Mouse (Mus musculus): Measurements from ENCODE around the gene Ociad1. TPM values are rescaled to one million over a fixed set of nuclear protein-coding genes. Genes with fewer than 3 reads are reported as not detected.

Gene Ociad1
- total and polyA plus RNA-seq, 3 experiments = 121 to 324 (median 223) TPM

DNA sequence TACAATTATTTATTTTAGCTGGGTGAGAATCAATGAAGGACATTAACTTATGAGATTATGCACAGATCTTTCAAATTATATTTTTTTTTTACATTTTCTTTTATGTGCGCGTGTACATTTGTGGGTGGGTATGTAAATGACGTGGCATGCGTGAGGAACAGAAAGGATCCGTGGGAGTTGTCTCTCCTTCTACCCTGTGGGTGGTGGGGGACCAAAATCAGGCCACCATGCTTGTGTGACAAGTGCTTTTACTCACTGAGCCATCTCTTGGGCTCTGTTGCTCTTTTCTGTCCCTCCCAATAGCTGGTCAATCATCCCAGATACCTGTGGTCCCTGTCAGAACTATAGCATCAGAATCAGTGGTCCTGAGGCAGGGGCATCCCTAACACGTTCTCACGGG is 69.8 kb downstream of the Ociad1 start:
- TF ChIP-seq TAL1 (conservative IDR thresholded peaks at IDR 0.05; ENCODE audit: low read depth, low read length) (no peak), GATA1 (IDR thresholded peaks at IDR 0.05; ENCODE audit: borderline replicate concordance, low read length) (no peak), CTCF (IDR thresholded peaks at IDR 0.05; ENCODE audit: low read depth, low read length) (no peak)
- H3K36me3 ChIP-seq (replicated peaks) = no peaks in the 10 kb centered on the region
- H3K4me3 ChIP-seq (ENCODE audit: low read depth, low read length) = no peak overlapping the region
- no peaks in the 10 kb centered on the region for H3K9me3 ChIP-seq (replicated peaks)
- DNase-seq (ENCODE audit: low spot score) (no peak), ATAC-seq (ENCODE audit: extremely low read depth, insufficient number of reproducible peaks, low FRiP score, poor library complexity, severe bottlenecking) (no peak)
- H3K27me3 ChIP-seq (ENCODE audit: insufficient read depth, low read length) = peaks cover 29% of the 10 kb centered on the region
- peaks cover 8% of the 10 kb centered on the region; the same call in 1 of the 2 replicates for H3K4me1 ChIP-seq (ENCODE audit: insufficient read depth, low read depth, low read length)

DNA sequence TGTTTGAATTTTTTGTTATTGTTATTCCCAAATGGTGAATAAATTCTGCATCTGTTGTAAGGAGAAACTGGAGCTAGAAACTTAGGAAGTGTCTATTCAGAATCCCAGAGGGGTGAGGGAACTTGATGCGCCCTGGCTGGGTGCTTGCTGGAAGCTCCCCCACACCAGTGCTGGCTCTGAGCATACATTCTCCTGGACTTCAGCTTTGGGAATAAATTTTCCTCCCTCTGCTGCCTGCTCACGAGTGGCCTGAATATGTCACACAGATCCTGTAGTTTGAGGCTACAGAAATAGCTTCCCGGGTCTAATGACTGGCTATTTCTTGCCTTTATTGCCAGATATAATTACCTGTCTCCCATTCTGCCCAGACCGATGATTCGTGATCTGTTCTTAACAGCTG is 70.2 kb downstream of the Ociad1 start:
- Histone ChIP-seq H3K4me1 (ENCODE audit: insufficient read depth, low read depth, low read length) (peaks cover 11% of the 10 kb centered on the region; the same call in 1 of the 2 replicates), H3K4me3 (ENCODE audit: low read depth, low read length) (no peak overlapping the region), H3K36me3 (replicated peaks) (no peaks in the 10 kb centered on the region), H3K27me3 (ENCODE audit: insufficient read depth, low read length) (peaks cover 34% of the 10 kb centered on the region), H3K9me3 (replicated peaks) (no peaks in the 10 kb centered on the region)
- ATAC-seq (ENCODE audit: extremely low read depth, insufficient number of reproducible peaks, low FRiP score, poor library complexity, severe bottlenecking) (no peak), DNase-seq (ENCODE audit: low spot score) (no peak)
- no peak for TF ChIP-seq CTCF (IDR thresholded peaks at IDR 0.05; ENCODE audit: low read depth, low read length)
- no peak for TF ChIP-seq POLR2AphosphoS5 (IDR thresholded peaks at IDR 0.05; ENCODE audit: insufficient replicate concordance, low read depth, low read length)
- TF ChIP-seq TAL1 (conservative IDR thresholded peaks at IDR 0.05; ENCODE audit: low read depth, low read length) = no peak
- no peak for TF ChIP-seq GATA2 (IDR thresholded peaks at IDR 0.05; ENCODE audit: borderline replicate concordance, low read depth, low read length)
- no peak for TF ChIP-seq GATA1 (IDR thresholded peaks at IDR 0.05; ENCODE audit: borderline replicate concordance, low read length)

Other genes with a start within 250 kb of the Ociad1 start
- gene Fryl, start 36.2 kb upstream of the Ociad1 start, total RNA-seq (2014; fragmentation: Nextera tagmentation) = 352 and 439 TPM in 2 replicates
- 112 and 118 TPM in 2 replicates for gene Fryl, start 36.2 kb upstream of the Ociad1 start, total RNA-seq (2017)
- gene Fryl, start 36.2 kb upstream of the Ociad1 start, polyA plus RNA-seq (2012) = 133 and 147 TPM in 2 replicates
- gene Ociad2, start 48.2 kb downstream of the Ociad1 start, total RNA-seq (2014; fragmentation: Nextera tagmentation) = not detected in 2 replicates
- 0.76 and 1.1 TPM in 2 replicates for gene Ociad2, start 48.2 kb downstream of the Ociad1 start, total RNA-seq (2017)
- not detected in 2 replicates for gene Ociad2, start 48.2 kb downstream of the Ociad1 start, polyA plus RNA-seq (2012)
- gene Cwh43, start 113.3 kb downstream of the Ociad1 start, total RNA-seq (2014; fragmentation: Nextera tagmentation) = not detected in 2 replicates
- gene Cwh43, start 113.3 kb downstream of the Ociad1 start, total RNA-seq (2017) = not detected in 2 replicates
- not detected in 2 replicates for gene Cwh43, start 113.3 kb downstream of the Ociad1 start, polyA plus RNA-seq (2012)
- gene Dcun1d4, start 188.2 kb downstream of the Ociad1 start, total RNA-seq (2014; fragmentation: Nextera tagmentation) = 25.4 and 36.0 TPM in 2 replicates
- gene Dcun1d4, start 188.2 kb downstream of the Ociad1 start, total RNA-seq (2017) = 23.6 and 29.9 TPM in 2 replicates
- 15.6 and 17.6 TPM in 2 replicates for gene Dcun1d4, start 188.2 kb downstream of the Ociad1 start, polyA plus RNA-seq (2012)

Data from G1E (cell line).